Mouse (Mus musculus): ENCODE measurements around the gene Tra2a.
A peak's percentile ranks its signal among the peaks of the same experiment; 100 is the strongest.

The Tra2a gene

GRCm38 (mm10) chr6:49228126-49228679, 35.6 kb downstream of the Tra2a start:
- DNase-seq = peak; percentile 62

GRCm38 (mm10) chr6:49227184-49227735, 36.6 kb downstream of the Tra2a start:
- peak; percentile 86 for DNase-seq

DNA sequence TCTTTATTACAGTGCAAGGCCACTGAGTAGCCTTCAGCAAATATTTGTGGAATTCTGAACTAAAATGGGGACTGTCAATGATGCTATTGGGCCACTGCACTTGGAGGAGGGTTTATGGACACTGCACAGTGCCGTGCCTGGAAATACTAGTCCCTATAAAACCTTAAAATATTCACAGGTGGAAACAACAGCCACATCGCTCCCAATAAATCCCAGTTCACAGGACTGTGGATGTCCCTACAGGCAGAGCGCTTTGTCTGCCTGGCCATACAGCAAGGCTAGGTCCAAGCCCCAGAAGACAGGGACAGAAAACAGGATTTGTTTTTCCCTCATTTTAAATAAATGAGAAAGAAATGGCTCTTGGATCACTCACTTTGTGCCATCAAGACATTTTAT, 38.1 kb downstream of the Tra2a start:
- no peak for DNase-seq

DNA sequence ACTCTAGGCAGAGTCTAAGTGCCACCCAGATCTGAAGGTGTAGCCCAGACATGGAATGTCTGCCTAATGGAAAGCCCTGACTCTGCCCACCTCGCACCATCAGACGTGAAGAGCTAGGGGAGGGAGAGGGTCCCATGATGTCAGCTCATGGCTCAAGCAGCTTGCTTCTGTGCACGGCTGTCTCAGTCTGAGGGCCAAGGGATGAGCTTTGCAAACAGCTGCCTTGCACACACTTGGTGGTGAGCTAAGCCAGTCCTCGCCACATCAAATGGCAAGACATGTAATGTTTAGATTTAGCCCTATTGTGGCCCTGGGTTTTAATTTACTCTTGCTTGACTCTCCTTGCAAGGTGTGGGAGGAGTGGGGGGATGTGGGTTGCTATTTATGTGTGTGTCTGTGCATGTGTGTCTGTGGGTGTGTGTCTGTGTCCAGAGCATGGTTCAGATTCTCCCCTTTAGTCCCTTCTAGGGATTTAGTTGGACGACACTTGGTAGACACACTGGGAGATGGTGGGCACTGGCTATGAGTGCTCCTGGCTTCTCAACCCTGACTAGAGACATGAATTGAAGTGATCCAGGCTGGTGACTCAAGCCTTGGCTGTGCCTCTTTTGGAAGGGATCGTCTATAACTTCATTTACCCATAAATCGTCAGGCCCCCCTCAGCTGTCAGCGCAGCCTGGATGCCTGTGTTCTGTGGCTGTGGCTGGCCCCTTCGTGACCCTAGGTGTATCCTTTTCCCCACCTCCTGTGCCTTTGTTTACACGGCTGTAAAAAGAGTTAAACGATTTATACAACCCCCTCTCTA, 38.7 kb downstream of the Tra2a start:
- DNase-seq = no peak

- DNase-seq = no peak
These were observed 41.9 kb downstream of the Tra2a start for GRCm38 (mm10) chr6:49221906-49222305.

DNA sequence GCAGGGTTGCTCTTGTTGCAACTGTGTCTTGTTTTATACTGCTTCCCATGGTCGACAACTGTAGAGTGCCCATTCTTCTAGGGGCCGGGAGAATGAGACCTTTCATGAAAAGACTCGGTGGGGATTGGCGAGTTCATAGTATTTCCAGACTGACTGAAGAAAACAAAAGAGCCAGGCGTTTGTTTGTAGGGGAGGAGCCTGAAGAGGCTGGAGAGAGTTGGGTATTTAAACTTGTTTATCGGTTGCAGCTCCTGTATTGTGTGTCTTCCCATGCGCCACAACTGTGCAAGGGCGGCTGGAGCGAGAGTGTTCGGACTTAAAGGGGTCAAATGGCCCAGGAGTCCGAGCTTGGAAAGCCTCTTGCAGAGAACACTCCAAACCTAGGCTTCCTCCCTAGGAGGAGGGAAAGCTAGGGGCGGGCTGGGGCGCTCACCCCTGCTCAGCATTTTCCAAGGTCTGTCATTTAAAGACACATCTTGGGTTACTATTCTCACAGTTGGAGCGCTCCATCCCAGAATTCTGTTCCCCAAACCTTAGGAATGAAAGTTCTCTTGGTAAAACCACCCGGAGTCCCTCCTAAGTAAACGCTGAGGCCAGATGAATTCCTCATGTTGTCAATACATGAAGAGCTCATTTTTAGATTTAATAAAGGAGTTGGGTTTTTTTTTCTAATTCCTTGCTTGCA, 43.8 kb downstream of the Tra2a start:
- DNase-seq = peak; percentile 31

- DNase-seq = no peak
These were observed 44.8 kb downstream of the Tra2a start for GRCm38 (mm10) chr6:49219001-49219560.

DNA sequence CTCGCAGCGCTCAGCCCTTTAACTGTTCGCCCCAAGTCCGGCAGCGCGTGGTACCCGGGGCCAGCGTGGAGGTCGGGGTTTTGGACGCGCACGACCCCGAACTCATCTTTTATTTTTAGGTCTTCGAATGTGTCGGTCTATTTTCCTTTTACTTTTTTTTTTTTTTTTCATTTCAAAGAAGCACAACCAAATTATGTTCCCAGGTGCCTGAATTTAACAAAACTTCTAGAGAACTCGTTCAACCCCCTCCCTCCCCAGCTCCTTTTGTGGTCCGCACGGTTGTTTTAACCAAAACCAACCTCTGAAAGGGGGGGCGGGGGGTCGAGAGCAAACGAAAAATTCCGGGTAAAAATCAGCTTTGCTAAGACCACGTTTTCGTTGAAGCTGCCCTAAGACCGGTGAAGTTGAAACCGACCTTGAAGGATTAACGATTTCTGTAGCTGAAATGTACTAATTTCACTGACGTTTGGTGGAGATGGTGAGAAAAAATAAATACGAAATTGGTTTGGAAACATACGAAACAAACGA, 45.5 kb downstream of the Tra2a start:
- no peak for DNase-seq

DNA sequence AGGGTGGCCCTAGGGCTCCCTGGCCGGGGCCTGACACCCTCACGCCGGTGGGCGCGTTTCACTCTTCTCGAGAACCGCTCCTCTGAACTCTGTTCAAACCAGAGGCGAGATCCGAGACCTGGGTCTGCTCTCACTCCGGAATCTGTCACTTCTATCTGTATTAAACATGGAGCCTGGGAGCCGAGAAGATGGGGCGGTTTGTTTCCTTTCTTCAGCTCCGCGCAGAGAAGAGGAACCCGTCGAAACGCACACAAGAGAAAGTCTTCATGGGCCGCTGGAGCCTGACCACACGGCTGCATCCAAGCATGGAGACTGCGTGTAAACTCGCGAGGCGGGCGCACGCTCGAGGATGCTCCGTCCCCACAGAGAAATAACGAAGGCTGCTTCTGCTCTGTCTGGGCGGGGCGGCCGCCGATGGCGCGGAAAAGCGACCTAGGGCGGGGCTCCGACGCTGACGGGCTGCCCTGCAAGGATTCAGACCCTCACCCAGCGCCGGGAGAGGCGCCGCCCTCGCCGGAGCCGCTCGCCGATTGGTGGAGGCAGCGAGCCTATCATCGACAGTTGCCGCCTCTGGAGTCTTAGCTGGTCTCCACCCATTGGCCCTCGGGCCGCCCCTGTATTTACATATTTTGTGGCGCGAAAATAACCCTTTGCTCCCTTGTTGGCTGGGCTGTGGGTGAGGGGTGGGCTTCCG, 46.1 kb downstream of the Tra2a start:
- peak; percentile 96 for DNase-seq

DNA sequence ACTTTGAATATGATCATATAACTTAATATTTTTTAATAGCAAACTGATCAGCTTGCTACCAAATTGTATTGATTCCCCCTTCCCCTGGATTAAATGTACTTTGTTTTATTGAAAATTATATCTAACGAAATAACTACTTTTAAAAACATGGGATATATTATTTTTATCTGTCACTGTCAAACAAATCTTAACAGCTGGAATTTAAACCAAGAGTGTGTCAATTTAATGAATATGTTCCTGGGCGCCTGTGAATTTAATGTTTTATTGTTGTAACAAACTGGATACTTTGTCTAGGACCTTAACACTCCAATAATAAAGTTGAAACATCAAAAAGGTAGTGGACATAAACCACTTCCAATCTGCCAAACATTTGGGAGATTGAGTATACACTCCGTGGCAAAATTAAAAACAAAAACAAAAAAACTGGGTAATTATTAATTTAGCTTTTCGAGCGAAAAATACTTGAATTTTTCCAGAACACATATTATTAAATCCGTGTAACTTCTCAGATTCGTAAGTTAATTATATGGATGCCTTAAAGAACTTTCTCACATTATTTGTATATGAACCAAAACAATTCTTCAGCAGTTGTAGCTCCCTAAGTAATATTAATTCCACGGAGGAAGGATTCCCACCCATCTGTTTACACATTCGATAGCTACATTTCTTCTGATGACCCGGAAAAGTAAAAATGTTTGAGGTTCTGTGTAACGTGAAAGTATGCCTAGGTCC, 46.9 kb downstream of the Tra2a start:
- DNase-seq = no peak

GRCm38 (mm10) chr6:49215748-49216585, 47.9 kb downstream of the Tra2a start:
- DNase-seq = no peak

DNA sequence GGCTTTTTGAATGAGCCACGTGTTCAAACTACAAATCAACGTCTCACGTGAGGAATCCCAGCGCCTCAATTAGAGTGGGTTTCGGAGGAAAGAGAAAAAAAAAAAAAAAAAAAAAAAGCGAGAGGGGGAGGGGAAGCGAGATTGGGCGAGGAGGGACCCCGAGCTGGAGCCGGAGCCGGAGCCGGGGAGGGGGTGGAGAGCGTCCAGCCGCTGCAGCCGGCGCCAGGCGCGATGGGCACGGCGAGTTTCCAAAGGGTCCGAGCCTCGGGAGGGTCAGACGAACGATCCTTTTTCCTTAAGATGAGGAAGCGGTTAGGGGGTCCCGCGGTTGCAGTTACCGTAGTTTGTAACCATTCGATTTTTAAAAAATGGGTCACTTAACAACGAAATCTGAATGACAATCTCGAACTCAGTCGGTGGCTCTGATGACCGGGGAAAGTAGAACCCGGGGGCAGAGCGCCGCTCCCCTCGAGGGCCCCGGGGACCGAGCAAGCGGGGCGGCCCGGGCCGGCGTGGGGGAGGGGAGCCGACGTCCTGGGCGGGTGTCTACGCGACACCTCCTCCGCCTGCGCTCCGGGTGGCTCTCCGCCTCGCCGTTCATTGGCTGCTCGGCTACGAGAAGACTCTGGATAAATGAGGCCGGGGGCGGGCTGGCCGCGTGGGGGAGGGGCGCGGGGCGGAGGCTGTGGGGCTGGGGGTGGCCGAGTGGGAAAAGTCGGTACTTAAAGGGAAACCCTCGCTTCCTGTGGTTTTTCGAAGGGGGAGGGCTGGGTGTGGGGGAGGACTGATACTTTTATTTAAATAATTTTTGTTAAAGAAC, 48.7 kb downstream of the Tra2a start, which contains the start of gene Igf2bp3:
Gene Igf2bp3 (minus strand): TSS at position 30 of the 820 bp plus-strand sequence.
- DNase-seq = peak; percentile 97

DNA sequence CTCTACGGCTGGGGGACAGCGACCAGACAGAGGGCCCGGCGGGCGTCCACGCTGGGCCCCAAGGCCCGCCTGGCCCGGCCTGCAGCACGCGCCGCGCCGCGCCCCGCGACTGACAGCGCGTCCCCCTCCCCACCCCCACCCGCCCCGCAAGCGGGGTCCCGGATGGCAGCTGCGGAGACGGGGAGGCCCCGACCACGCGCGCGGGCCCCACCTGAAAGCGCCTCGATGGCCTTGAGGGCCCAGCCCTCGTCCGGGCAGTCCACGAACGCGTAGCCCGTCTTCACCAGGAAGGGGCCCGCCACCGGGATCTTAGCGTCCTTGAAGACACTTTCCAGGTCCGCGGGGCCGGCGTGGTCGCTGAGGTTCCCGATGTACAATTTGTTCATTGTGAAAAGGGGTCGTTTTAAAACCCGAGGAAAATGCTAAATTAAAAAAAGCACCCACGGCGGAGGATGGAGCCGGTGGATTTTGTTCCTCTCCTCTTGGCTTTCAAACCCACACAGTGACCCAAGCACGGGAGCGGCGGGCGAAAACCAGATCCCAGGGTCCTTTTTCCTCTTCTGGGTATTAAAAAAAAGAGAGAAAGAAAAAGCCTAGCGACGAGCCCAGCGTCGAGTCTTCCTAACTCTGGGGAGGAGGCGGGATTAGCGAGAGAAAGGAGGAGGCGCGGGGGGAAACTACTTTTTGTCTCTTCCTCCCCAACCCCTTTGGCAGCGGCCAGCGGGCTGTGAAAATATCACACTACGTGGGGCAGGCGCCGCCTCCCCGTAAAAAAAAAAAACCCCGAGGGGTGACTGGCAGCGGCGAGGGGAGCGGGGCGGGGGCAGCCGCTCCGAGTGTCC, 49.5 kb downstream of the Tra2a start:
- DNase-seq = peak; percentile 77

DNA sequence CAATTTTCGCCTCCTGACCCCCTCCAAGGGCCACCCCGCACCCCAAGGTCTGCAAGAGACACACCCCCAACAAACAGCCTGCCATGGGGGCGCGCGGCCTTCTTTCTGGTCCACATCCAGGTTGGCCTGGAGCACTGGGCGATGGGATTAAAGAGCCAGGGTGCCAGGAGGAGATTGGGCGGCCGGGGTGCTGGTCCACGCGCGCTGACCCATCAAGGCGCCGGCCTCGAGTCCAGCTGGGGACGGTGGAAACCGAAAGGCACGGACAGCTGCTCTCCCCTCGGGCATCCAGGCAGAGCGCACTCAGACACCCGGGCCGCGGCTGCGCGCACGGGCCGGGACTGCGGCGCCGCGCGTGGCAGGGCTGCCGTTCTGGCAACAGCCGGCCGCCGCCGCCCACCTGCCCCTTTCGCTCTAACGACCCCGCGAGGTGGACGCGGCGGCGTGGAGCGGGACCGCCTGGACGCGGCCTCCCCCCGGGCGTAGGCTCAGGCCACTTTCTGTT, 50.2 kb downstream of the Tra2a start:
- peak; percentile 73 for DNase-seq

- peak; percentile 50 for DNase-seq
These were observed 50.8 kb downstream of the Tra2a start for GRCm38 (mm10) chr6:49212931-49213580.

DNA sequence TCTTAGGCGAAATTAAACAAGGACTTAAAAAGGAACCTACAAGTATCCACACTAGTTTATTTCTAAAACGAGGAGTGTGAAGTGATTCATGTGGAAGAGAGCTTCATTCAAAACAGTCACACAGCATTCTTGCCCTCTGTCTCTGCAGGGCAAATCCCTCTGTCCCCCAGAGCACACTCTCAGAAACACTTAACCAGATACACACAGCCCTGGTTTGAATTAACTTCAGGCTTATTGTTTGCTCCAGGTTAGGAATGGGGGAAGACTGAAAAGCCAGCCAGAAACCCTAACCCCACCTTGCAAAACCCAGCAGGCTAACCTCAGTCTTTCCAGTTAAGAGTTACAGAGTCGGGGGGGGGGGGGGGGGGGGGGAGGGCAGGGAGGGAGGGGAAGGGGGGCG, 51.7 kb downstream of the Tra2a start:
- no peak for DNase-seq

- DNase-seq = no peak
These were observed 52.2 kb downstream of the Tra2a start for GRCm38 (mm10) chr6:49211596-49211995.
